Mouse (Mus musculus) CH12.LX (cell line): ENCODE results near the gene Tsku.

ENCODE experiments used
- GABPA ChIP-seq: IDR thresholded peaks from 2 replicates; pipeline ENCODE4 v1.6.1; 2012; ENCODE audit warnings: low read depth, low read length, improper control_type of control experiment, inconsistent platforms; ENCODE audit not compliant: insufficient replicate concordance
- USF1 ChIP-seq: IDR thresholded peaks from 2 replicates; pipeline ENCODE4 v1.6.1; 2014; ENCODE audit warnings: low read depth, mild to moderate bottlenecking, inconsistent platforms, low read length, improper control_type of control experiment

DNA sequence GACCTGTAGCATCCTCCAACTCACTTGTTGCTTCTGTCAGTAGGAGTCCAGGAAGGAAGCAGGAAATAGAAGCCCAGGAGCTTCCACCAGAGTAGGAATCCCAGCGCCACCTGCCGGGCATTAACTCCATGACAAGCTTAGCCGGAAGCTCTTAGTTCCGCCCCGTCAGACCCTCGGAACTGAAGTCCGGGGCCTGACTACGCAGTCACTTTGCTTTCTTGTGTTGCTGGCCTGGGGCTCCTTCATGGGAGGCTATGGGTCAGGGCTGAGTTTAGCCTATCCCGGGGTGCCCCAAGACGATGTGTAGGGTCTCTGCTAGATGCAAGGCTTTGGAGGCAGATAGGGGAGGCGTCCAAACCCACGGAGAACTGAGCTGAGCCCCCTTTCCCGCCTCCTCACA, 19.7 kb downstream of the Tsku start:
- no peak for TF ChIP-seq USF1
- no peak for TF ChIP-seq GABPA
